8 mouse cellular contexts compared by ENCODE assay signal in genomic region chr2:25460135-25460534, GRCm38 (mm10). TPM values are rescaled to one million over a fixed set of nuclear protein-coding genes. Genes with fewer than 3 reads are reported as not detected.
A peak's percentile ranks its signal among the peaks of the same experiment; 100 is the strongest.
DNase-seq lines count a peak whose midpoint lies in the region; ATAC-seq and TF ChIP-seq lines count a peak whose summit lies in the region.

No protein-coding gene starts in this region.

- intact Hi-C loops in gastrocnemius, postnatal 36 days (cut with DNase I) = no loop called here

- DNase-seq in gastrocnemius, postnatal 10 days = peak; percentile 38
- DNase-seq in gastrocnemius, postnatal 36 days = no peak
- DNase-seq in urinary bladder, postnatal 14 days (ENCODE audit: low spot score) = peak; percentile 36
- no peak for DNase-seq in urinary bladder, postnatal 10 days (ENCODE audit: low spot score)
- DNase-seq in hindbrain, embryonic 14.5 days (ENCODE audit: low spot score) = peak; percentile 28
- DNase-seq in liver, embryonic 14.5 days (ENCODE audit: low read depth in 3 of 3, low spot score in 3 of 3) = no peak
- no peak for DNase-seq in lung, postnatal 25 days (ENCODE audit: low spot score)

- peak overlapping the region; percentile 81 for H3K4me2 ChIP-seq in hindbrain, embryonic 14.5 days (replicated peaks)
- H3K4me2 ChIP-seq in liver, embryonic 14.5 days (ENCODE audit: low read depth) = peak overlapping the region; percentile 90
- peak overlapping the region; percentile 78 for H3K4me2 ChIP-seq in stomach, embryonic 16.5 days (ENCODE audit: low read depth, low read length)

- no peak for TF ChIP-seq EP300 in liver, embryonic 14.5 days (IDR thresholded peaks at IDR 0.05; ENCODE audit: low read depth)

- H3K27me3 ChIP-seq in hindbrain, embryonic 14.5 days (ENCODE audit: control insufficient read depth, insufficient read depth, low read length) = no peaks in the 10 kb centered on the region
- no peaks in the 10 kb centered on the region for H3K27me3 ChIP-seq in liver, embryonic 14.5 days (ENCODE audit: control insufficient read depth, insufficient read depth, low read length)
- no peaks in the 10 kb centered on the region for H3K27me3 ChIP-seq in stomach, embryonic 16.5 days (ENCODE audit: control insufficient read depth, insufficient read depth, low read length)

- WGBS in hindbrain, embryonic 14.5 days = 32% methylated on average over 5 of the region's 5 CpGs
- WGBS in liver, embryonic 14.5 days (ENCODE audit: insufficient replicate concordance) = 36% methylated on average over 5 of the region's 5 CpGs
- WGBS in stomach, embryonic 16.5 days = 28% methylated on average over 5 of the region's 5 CpGs

- peak overlapping the region; percentile 78 for H3K9ac ChIP-seq in hindbrain, embryonic 14.5 days
- peak overlapping the region; percentile 77 for H3K9ac ChIP-seq in liver, embryonic 14.5 days (replicated peaks)
- peak overlapping the region; percentile 81 for H3K9ac ChIP-seq in stomach, embryonic 16.5 days (ENCODE audit: low read length)

- H3K9me3 ChIP-seq in hindbrain, embryonic 14.5 days (ENCODE audit: control insufficient read depth, low read length) = no peaks in the 10 kb centered on the region
- no peaks in the 10 kb centered on the region for H3K9me3 ChIP-seq in liver, embryonic 14.5 days (ENCODE audit: control insufficient read depth, low read length)
- no peaks in the 10 kb centered on the region for H3K9me3 ChIP-seq in stomach, embryonic 16.5 days (replicated peaks; ENCODE audit: control insufficient read depth, low read length)

- peaks cover 17% of the 10 kb centered on the region for H3K36me3 ChIP-seq in hindbrain, embryonic 14.5 days (replicated peaks; ENCODE audit: control insufficient read depth, insufficient read depth)
- H3K36me3 ChIP-seq in liver, embryonic 14.5 days (replicated peaks; ENCODE audit: control insufficient read depth, insufficient read depth, low read depth) = no peaks in the 10 kb centered on the region
- 0 out of 2 replicates have a peak, but pooled peaks cover 8% of the 10 kb centered on the region for H3K36me3 ChIP-seq in stomach, embryonic 16.5 days (ENCODE audit: control insufficient read depth, insufficient read depth, low read length)

- peak overlapping the region; percentile 51 for H3K4me3 ChIP-seq in hindbrain, embryonic 14.5 days (replicated peaks; ENCODE audit: low read length)
- peak overlapping the region; percentile 71 to 83 for H3K4me3 ChIP-seq in liver, embryonic 14.5 days (ENCODE audit: insufficient read depth in 1 of 2, low read depth in 2 of 2, low read length in 2 of 2)
- peak overlapping the region; percentile 79 for H3K4me3 ChIP-seq in stomach, embryonic 16.5 days (replicated peaks; ENCODE audit: low read length)

- H3K4me1 ChIP-seq in hindbrain, embryonic 14.5 days (replicated peaks; ENCODE audit: control insufficient read depth, insufficient read depth, low read length) = peaks cover 20% of the 10 kb centered on the region
- H3K4me1 ChIP-seq in liver, embryonic 14.5 days (replicated peaks; ENCODE audit: control insufficient read depth in 2 of 2, insufficient read depth in 2 of 2, low read length in 1 of 2) = peaks cover 4 to 11% of the 10 kb centered on the region in 2 experiments
- H3K4me1 ChIP-seq in stomach, embryonic 16.5 days (ENCODE audit: control insufficient read depth, insufficient read depth, low read length) = peaks cover 30% of the 10 kb centered on the region

- no peak for TF ChIP-seq CTCF in liver, embryonic 14.5 days (IDR thresholded peaks at IDR 0.05; ENCODE audit: low read depth)

- ATAC-seq in hindbrain, embryonic 14.5 days (ENCODE audit: low FRiP score) = peak; percentile 4
- ATAC-seq in liver, embryonic 14.5 days (ENCODE audit: insufficient read depth) = no peak; the same call in 1 of the 2 replicates
- 0 out of 2 replicates have a peak, but pooled peaks have one; percentile 1 for ATAC-seq in stomach, embryonic 16.5 days (ENCODE audit: insufficient read depth, low FRiP score)

- H3K27ac ChIP-seq in hindbrain, embryonic 14.5 days = peak overlapping the region; percentile 93
- H3K27ac ChIP-seq in liver, embryonic 14.5 days = peak overlapping the region; percentile 81
- H3K27ac ChIP-seq in stomach, embryonic 16.5 days (ENCODE audit: low read length) = peak overlapping the region; percentile 95

RNA-seq across cellular contexts. Expression of gene Paxx, which starts 0.8 kb away (rescaled TPM):
- 10 to 100 TPM; 23.5 to 25.2 TPM for total RNA-seq in gastrocnemius, postnatal 10 days (2021)
- total RNA-seq in gastrocnemius, postnatal 36 days (2021) = 10 to 100 TPM; 13.4 to 13.6 TPM
- polyA plus RNA-seq in hindbrain, embryonic 14.5 days (2014; fragmentation: Nextera tagmentation; extraction: Ambion mirVana) = 93.1 and 109 TPM in 2 replicates
- polyA plus RNA-seq in liver, embryonic 14.5 days (2012; rRNA removed) = 7.9 and 9.2 TPM in 2 replicates
- polyA plus RNA-seq in liver, embryonic 14.5 days (2014; fragmentation: Nextera tagmentation; extraction: Ambion mirVana) = 6.3 and 7.3 TPM in 2 replicates
- 44.1 and 49.4 TPM in 2 replicates for polyA plus RNA-seq in stomach, embryonic 16.5 days (2015; fragmentation: Nextera tagmentation; extraction: Ambion mirVana)

RNA-seq across cellular contexts. Expression of gene Clic3, which starts 3.5 kb away (rescaled TPM):
- total RNA-seq in gastrocnemius, postnatal 10 days (2021) = under 1 TPM in 1 of 2 experiments, not detected in 1; 0.52 TPM
- under 1 TPM; 0.35 to 0.46 TPM for total RNA-seq in gastrocnemius, postnatal 36 days (2021)
- 2.2 and 2.6 TPM in 2 replicates for polyA plus RNA-seq in hindbrain, embryonic 14.5 days (2014; fragmentation: Nextera tagmentation; extraction: Ambion mirVana)
- 0.08 and 0.32 TPM in 2 replicates for polyA plus RNA-seq in liver, embryonic 14.5 days (2012; rRNA removed)
- 0.18 and 0.27 TPM in 2 replicates for polyA plus RNA-seq in liver, embryonic 14.5 days (2014; fragmentation: Nextera tagmentation; extraction: Ambion mirVana)
- 60.5 and 113 TPM in 2 replicates for polyA plus RNA-seq in stomach, embryonic 16.5 days (2015; fragmentation: Nextera tagmentation; extraction: Ambion mirVana)

RNA-seq across cellular contexts. Expression of gene Ptgds, which starts 9.7 kb away (rescaled TPM):
- 1 to 10 TPM; 1.7 to 9.6 TPM for total RNA-seq in gastrocnemius, postnatal 10 days (2021)
- total RNA-seq in gastrocnemius, postnatal 36 days (2021) = under 1 TPM in 1 of 2 experiments, not detected in 1; 0.39 TPM
- 230 and 390 TPM in 2 replicates for polyA plus RNA-seq in hindbrain, embryonic 14.5 days (2014; fragmentation: Nextera tagmentation; extraction: Ambion mirVana)
- 0.47 and 0.96 TPM in 2 replicates for polyA plus RNA-seq in liver, embryonic 14.5 days (2012; rRNA removed)
- polyA plus RNA-seq in liver, embryonic 14.5 days (2014; fragmentation: Nextera tagmentation; extraction: Ambion mirVana) = 0.17 TPM in 1 of 2 replicates, not detected in the other
- 6.1 and 6.7 TPM in 2 replicates for polyA plus RNA-seq in stomach, embryonic 16.5 days (2015; fragmentation: Nextera tagmentation; extraction: Ambion mirVana)

RNA-seq across cellular contexts. Expression of gene Abca2, which starts 31.6 kb away (rescaled TPM):
- 10 to 100 TPM; 10.4 to 14.1 TPM for total RNA-seq in gastrocnemius, postnatal 10 days (2021)
- total RNA-seq in gastrocnemius, postnatal 36 days (2021) = 10 to 100 TPM; 12.3 to 16.5 TPM
- polyA plus RNA-seq in hindbrain, embryonic 14.5 days (2014; fragmentation: Nextera tagmentation; extraction: Ambion mirVana) = 15.6 and 17.3 TPM in 2 replicates
- polyA plus RNA-seq in liver, embryonic 14.5 days (2012; rRNA removed) = 2.4 and 2.5 TPM in 2 replicates
- polyA plus RNA-seq in liver, embryonic 14.5 days (2014; fragmentation: Nextera tagmentation; extraction: Ambion mirVana) = 0.91 and 1.1 TPM in 2 replicates
- polyA plus RNA-seq in stomach, embryonic 16.5 days (2015; fragmentation: Nextera tagmentation; extraction: Ambion mirVana) = 4.0 and 4.6 TPM in 2 replicates

RNA-seq across cellular contexts. Expression of gene Lcn12, which starts 33.6 kb away (rescaled TPM):
- not detected for total RNA-seq in gastrocnemius, postnatal 10 days (2021)
- not detected for total RNA-seq in gastrocnemius, postnatal 36 days (2021)
- polyA plus RNA-seq in hindbrain, embryonic 14.5 days (2014; fragmentation: Nextera tagmentation; extraction: Ambion mirVana) = not detected in 2 replicates
- polyA plus RNA-seq in liver, embryonic 14.5 days (2012; rRNA removed) = not detected in 2 replicates
- not detected in 2 replicates for polyA plus RNA-seq in liver, embryonic 14.5 days (2014; fragmentation: Nextera tagmentation; extraction: Ambion mirVana)
- not detected in 2 replicates for polyA plus RNA-seq in stomach, embryonic 16.5 days (2015; fragmentation: Nextera tagmentation; extraction: Ambion mirVana)

Comparison
In these comparisons a context has a peak if more than half of its experiments do, and no peak if none do; other contexts are left out.
1. DNase-seq: peak in gastrocnemius, postnatal 10 days (single experiment), urinary bladder, postnatal 14 days (single experiment) and hindbrain, embryonic 14.5 days (single experiment); none in gastrocnemius, postnatal 36 days (0 of 2), urinary bladder, postnatal 10 days (single experiment), liver, embryonic 14.5 days (0 of 3) and lung, postnatal 25 days (single experiment).
2. RNA of gene Clic3, which starts 3.5 kb away (polyA plus RNA-seq): 60.5 to 113 TPM in stomach, embryonic 16.5 days; 2.2 to 2.6 TPM in hindbrain, embryonic 14.5 days and 0.08 to 0.32 TPM in liver, embryonic 14.5 days; every median in the first group is over 10 times any median in the second.
3. RNA of gene Ptgds, which starts 9.7 kb away (polyA plus RNA-seq): 230 to 390 TPM in hindbrain, embryonic 14.5 days; 6.1 to 6.7 TPM in stomach, embryonic 16.5 days and 0.17 to 0.96 TPM in liver, embryonic 14.5 days; every median in the first group is over 10 times any median in the second.
4. Peak in every context shown above with its lines, with median percentiles within 50 percentile points of each other: H3K27ac ChIP-seq, H3K4me2 ChIP-seq, H3K4me3 ChIP-seq and H3K9ac ChIP-seq.